Mouse (Mus musculus): ENCODE measurements around the gene Nutm1.

GRCm38 (mm10) chr2:112276870-112277269 is 17.8 kb upstream of the Nutm1 start:
- no peak for TF ChIP-seq POLR2A (IDR thresholded peaks at IDR 0.05; ENCODE audit: control insufficient read depth in 1 of 2, insufficient read depth in 1 of 2, low read depth in 1 of 2, low read length in 2 of 2, poor library complexity in 1 of 2)
- TF ChIP-seq EP300 (IDR thresholded peaks at IDR 0.05; ENCODE audit: low read depth in 1 of 2, low read length in 2 of 2) = no peak
- TF ChIP-seq CTCF (IDR thresholded peaks at IDR 0.05 in 2 of 3, conservative IDR thresholded peaks at IDR 0.05 in 1 of 3; ENCODE audit: control insufficient read depth in 1 of 3, insufficient read depth in 1 of 3, low read depth in 2 of 3, low read length in 3 of 3, poor library complexity in 1 of 3, severe bottlenecking in 1 of 3) = no peak
